Mouse (Mus musculus) neural tube, embryonic 15.5 days (tissue): ENCODE measurements at regions not wholly inside any gene's neighbourhood (a gene's known extent, or its start where the extent isn't known, plus 50 kb on each side); places are given as distances from the start of the nearest gene placed in this dataset.
A peak's percentile ranks its signal among the peaks of the same experiment; 100 is the strongest.

Experiments used
- ATAC-seq: fragments of 200-750 bp; cut with Nextera tagmentation; 2 replicates; pipeline ENCODE4 v1.8.0; 2017; ENCODE audit warnings: mild to moderate bottlenecking, moderate TSS enrichment, moderate library complexity; ENCODE audit not compliant: low FRiP score
- H3K27ac ChIP-seq: fragments of 300-500 bp; sonication (generic); replicated peaks from 2 replicates; pipeline ENCODE4 v1.5.1; 2015; ENCODE audit warnings: mild to moderate bottlenecking, inconsistent platforms
- H3K27me3 ChIP-seq: fragments of 300-500 bp; sonication (generic); replicated peaks from 2 replicates; pipeline ENCODE4 v1.6.1; 2015; ENCODE audit warnings: inconsistent platforms
- H3K36me3 ChIP-seq: fragments of 300-500 bp; sonication (generic); 2 replicates; pipeline ENCODE4 v1.6.1; 2015; ENCODE audit warnings: inconsistent platforms
- H3K4me1 ChIP-seq: fragments of 300-500 bp; sonication (generic); 2 replicates; pipeline ENCODE4 v1.6.1; 2015; ENCODE audit warnings: inconsistent platforms
- H3K4me2 ChIP-seq: fragments of 300-500 bp; sonication (generic); 2 replicates; pipeline ENCODE4 v1.6.1; 2015; ENCODE audit warnings: inconsistent platforms, mild to moderate bottlenecking, moderate library complexity
- H3K4me3 ChIP-seq: fragments of 300-500 bp; sonication (generic); replicated peaks from 2 replicates; pipeline ENCODE4 v1.5.1; 2015; ENCODE audit warnings: mild to moderate bottlenecking, inconsistent platforms
- H3K9ac ChIP-seq: fragments of 300-500 bp; sonication (generic); replicated peaks from 2 replicates; pipeline ENCODE4 v1.6.1; 2015; ENCODE audit warnings: mild to moderate bottlenecking, inconsistent platforms
- H3K9me3 ChIP-seq: fragments of 300-500 bp; sonication (generic); replicated peaks from 2 replicates; pipeline ENCODE4 v1.6.1; 2016; ENCODE audit warnings: inconsistent platforms
- WGBS: fragments of 180-500 bp; shearing (Covaris S2); methylation state at CpG from one replicate; pipeline ENCODE4 v1.1.7; 2015; ENCODE audit warnings: mixed read lengths; 5-methylcytosine and 5-hydroxymethylcytosine counted together

DNA sequence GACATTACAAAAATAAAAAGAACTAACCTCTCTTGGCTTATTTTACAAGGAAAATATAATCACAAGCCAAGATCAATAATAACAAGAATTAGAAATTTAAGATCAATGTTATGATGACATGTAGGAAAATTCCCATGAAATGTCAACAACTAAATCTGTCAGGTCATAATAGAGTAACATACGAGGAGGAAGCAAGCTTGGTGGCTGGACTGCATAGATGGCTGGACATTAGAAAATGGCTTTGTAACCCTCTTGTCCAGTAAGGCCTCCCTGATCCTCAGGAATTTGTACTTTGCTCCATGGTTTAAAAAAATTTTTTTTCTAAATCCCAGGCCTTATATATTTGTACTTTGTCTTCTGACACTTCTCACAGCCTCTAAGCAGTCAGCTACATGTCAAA, 132.7 kb upstream of the Aoah start:
- ATAC-seq, result no peak
- Histone ChIP-seq H3K4me2 (no peak overlapping the region), H3K27me3 (no peaks in the 10 kb centered on the region), H3K36me3 (no peaks in the 10 kb centered on the region), H3K9ac (no peak overlapping the region), H3K9me3 (no peaks in the 10 kb centered on the region), H3K4me1 (no peaks in the 10 kb centered on the region), H3K4me3 (no peak overlapping the region), H3K27ac (no peak overlapping the region)
- 81% methylated on average over 1 of the region's 1 CpGs for WGBS

DNA sequence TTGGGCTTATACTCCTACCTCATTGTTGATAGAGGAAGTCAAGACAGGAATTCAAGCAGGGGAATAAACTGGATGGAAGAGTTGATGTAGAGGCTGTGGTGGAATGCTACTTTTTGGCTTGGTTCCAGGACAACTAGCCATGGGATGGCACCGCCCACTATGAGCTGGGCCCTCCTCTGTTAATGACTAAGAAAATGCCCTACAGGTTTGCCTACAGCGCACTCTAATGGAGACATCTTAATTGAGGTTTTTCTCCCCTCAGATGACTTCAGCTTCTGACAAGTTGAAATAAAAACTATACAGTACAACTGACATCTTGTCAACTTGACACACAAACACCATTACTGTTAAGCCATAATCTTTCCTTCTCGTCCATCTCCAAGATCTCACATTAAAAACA, 115.2 kb upstream of the Aoah start:
- no peak overlapping the region for H3K9ac ChIP-seq
- H3K4me3 ChIP-seq, result no peak overlapping the region
- H3K36me3 ChIP-seq, result no peaks in the 10 kb centered on the region
- H3K27ac ChIP-seq, result no peak overlapping the region
- H3K4me2 ChIP-seq, result no peak overlapping the region
- WGBS, result 81% methylated on average over 3 of the region's 3 CpGs
- no peaks in the 10 kb centered on the region for H3K9me3 ChIP-seq
- H3K27me3 ChIP-seq, result no peaks in the 10 kb centered on the region
- no peaks in the 10 kb centered on the region for H3K4me1 ChIP-seq
- no peak for ATAC-seq

DNA sequence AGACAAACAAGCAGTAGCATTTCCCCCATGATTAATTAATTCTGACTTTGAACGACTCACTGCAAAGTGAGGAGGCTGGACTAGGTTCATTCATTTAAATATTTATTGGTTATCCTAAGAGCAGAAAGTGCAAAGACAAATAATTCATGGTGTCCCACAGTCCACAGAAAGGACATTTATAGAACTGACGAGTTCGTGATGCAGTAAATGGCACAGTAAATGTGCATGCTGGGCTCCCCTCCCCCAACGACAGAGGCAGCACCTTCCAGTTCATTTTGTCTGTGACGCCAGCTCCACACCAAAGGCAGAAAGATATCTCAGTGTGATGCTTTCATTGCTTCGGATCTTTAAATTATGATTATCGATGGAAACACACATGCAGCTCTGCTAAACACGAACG, 107.0 kb upstream of the Aoah start:
- Histone ChIP-seq H3K9ac (no peak overlapping the region), H3K4me2 (peak overlapping the region; percentile 30), H3K4me3 (no peak overlapping the region), H3K4me1 (0 out of 2 replicates have a peak, but pooled peaks cover 4% of the 10 kb centered on the region), H3K27ac (peak overlapping the region; percentile 37; the same call in 1 of the 2 replicates), H3K27me3 (no peaks in the 10 kb centered on the region), H3K9me3 (no peaks in the 10 kb centered on the region), H3K36me3 (no peaks in the 10 kb centered on the region)
- ATAC-seq, result peak; percentile 69; the same call in 1 of the 2 replicates
- 60% methylated on average over 9 of the region's 9 CpGs for WGBS

DNA sequence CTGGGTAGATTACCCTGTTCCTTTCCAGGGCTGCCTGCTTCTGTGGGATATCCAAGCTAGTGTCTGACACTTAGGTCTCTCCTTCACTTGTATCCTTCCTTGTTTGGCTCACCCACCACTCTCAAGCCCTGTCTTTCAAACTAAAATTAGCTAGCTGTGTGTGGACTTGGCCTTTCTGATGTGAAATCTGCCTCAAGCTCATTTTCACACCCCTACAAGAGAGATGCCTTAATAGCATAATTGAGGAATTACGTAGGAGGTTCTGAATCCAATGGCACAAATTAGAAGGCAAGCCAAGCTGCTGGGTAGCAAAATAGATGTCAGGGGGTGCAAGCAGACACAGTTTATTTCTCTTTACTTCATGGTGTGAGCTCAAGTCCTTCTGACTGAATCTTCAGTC, 106.5 kb upstream of the Aoah start:
- no peak for ATAC-seq
- Histone ChIP-seq H3K9ac (no peak overlapping the region), H3K36me3 (no peaks in the 10 kb centered on the region), H3K27ac (peak overlapping the region; percentile 37; the same call in 1 of the 2 replicates), H3K4me3 (no peak overlapping the region), H3K4me1 (0 out of 2 replicates have a peak, but pooled peaks cover 4% of the 10 kb centered on the region), H3K4me2 (peak overlapping the region; percentile 30; the same call in 1 of the 2 replicates), H3K27me3 (no peaks in the 10 kb centered on the region), H3K9me3 (no peaks in the 10 kb centered on the region)
- WGBS, result 77% methylated on average over 1 of the region's 1 CpGs

DNA sequence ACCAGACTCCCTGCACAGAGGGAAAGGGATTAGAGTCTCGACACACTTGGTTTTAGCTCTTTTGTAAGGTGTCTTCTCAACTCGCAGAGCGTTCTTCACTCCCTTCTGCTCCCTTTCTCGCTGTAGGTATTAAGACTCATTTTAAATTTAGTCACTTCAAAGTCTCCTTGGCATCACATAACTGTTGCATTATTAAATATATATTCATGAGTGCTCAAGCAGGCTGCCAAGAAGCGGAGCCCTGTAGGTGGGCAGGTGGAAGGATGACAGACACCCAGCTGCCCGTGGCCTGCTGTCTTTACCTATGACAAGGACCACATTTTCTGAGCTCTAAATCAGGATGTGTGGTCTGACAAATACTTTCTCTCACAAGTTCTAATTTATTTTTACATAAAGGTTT, 82.4 kb upstream of the Aoah start:
- H3K27me3 ChIP-seq, result no peaks in the 10 kb centered on the region
- H3K9me3 ChIP-seq, result no peaks in the 10 kb centered on the region
- ATAC-seq, result no peak
- no peak overlapping the region for H3K9ac ChIP-seq
- WGBS, result 88% methylated on average over 6 of the region's 6 CpGs
- H3K36me3 ChIP-seq, result no peaks in the 10 kb centered on the region
- no peak overlapping the region for H3K27ac ChIP-seq
- no peak overlapping the region for H3K4me2 ChIP-seq
- H3K4me3 ChIP-seq, result no peak overlapping the region
- H3K4me1 ChIP-seq, result no peaks in the 10 kb centered on the region

DNA sequence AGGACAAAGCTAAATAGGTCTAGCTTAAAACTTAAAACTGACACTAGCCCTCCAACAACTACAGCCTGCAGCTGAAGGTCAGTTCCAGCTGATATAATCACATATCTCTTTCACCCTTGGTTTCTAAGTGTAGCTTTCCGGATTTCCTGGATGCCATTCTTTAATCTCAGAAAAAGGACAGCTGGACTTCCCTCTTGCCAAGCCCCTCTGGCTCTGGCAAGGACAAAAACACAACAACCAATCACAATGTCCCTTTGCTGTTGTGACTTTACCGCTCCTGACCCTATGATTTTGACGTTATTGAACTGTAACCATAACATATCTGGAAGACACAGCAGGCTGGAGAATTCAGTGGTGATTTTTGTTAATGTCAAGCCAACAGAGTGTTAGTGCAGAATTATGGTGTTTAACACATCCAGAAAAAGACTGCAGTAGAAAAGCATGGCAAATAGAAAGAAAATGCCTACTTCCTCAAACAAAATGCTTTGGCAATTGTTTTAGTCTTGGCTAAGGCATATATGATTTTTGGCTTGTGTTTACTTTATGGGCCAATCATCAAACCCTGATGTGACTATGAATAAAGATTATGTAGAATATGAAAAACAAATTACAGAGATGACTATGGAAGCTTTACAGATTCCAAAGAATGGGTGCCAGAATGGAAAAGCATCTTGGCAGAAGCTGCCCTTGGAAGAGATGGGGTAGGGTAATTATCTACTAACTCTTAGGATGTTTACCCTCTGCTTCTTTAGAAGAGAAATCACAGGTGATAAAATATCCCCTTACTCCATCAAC, 70.4 kb upstream of the Aoah start:
- no peak overlapping the region for H3K9ac ChIP-seq
- H3K27ac ChIP-seq, result no peak overlapping the region
- H3K4me3 ChIP-seq, result no peak overlapping the region
- no peaks in the 10 kb centered on the region for H3K27me3 ChIP-seq
- WGBS, result 79% methylated on average over 3 of the region's 3 CpGs
- no peaks in the 10 kb centered on the region for H3K4me1 ChIP-seq
- H3K4me2 ChIP-seq, result no peak overlapping the region
- H3K9me3 ChIP-seq, result no peaks in the 10 kb centered on the region
- H3K36me3 ChIP-seq, result no peaks in the 10 kb centered on the region
- ATAC-seq, result no peak

DNA sequence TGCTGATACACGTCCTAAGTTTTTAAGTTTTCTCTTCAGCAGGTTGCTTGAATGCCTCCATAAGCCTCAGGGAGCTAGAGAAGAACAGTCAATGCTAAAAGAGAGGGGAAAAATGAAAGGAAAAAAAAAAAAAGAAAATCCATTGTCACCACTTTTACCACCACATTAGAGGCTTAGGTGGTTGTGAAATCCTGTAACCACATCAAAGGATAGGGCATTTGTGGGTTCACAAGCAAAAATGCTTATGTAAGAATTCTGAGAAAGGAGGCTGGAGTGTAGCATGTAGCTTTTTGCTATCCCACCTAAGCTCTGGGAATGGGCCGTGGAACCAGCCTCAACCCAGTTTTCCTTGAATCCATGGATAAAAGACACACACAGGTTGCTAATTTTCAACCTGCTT, 69.5 kb upstream of the Aoah start:
- Histone ChIP-seq H3K27me3 (no peaks in the 10 kb centered on the region), H3K4me3 (no peak overlapping the region), H3K9me3 (no peaks in the 10 kb centered on the region), H3K4me1 (no peaks in the 10 kb centered on the region), H3K9ac (no peak overlapping the region), H3K4me2 (no peak overlapping the region), H3K36me3 (no peaks in the 10 kb centered on the region), H3K27ac (no peak overlapping the region)
- 88% methylated on average over 2 of the region's 2 CpGs for WGBS
- ATAC-seq, result no peak

DNA sequence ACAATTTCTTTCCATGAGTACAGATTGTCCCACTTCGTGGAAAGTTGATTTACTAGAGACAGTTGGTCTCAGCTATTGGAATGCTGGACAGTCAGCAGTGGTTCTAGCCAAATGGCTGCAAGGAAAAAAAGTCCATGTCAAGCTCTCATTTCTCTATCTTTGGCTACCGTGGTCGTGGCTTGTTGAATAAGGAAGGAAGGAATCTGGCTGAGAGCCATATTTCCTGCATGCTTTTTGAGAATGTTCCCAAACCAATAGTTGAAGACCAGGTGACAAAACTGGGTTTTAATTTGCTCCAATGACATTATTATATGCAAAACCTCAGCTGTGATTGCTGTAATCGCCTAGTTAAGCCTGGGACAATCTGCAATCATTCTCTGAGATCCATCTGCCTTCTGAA, 68.4 kb upstream of the Aoah start:
- H3K36me3 ChIP-seq, result no peaks in the 10 kb centered on the region
- no peaks in the 10 kb centered on the region for H3K27me3 ChIP-seq
- no peak overlapping the region for H3K4me2 ChIP-seq
- H3K4me3 ChIP-seq, result no peak overlapping the region
- no peak overlapping the region for H3K27ac ChIP-seq
- H3K9ac ChIP-seq, result no peak overlapping the region
- 62% methylated on average over 4 of the region's 4 CpGs for WGBS
- no peak for ATAC-seq
- no peaks in the 10 kb centered on the region for H3K4me1 ChIP-seq
- no peaks in the 10 kb centered on the region for H3K9me3 ChIP-seq

DNA sequence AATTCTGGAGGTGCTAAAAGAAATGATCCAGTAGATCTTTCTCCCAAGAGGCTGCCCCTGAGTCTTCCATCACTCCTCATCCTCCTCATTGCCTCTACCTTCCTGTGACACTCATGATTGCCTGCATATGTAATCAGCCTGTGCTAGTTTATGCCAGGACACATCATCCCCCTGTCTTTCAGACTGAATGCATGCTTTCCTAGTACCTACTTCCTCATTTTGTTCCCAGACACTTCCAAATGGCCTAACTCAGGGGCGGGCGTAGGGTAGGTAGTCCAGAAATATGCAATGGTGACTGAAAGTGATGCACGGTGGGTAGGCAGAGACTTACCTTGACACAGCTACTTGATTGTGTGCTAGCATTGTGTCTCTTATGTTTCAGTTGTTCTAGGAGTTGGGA, 65.8 kb upstream of the Aoah start:
- H3K27me3 ChIP-seq, result no peaks in the 10 kb centered on the region
- H3K9ac ChIP-seq, result no peak overlapping the region
- no peak for ATAC-seq
- no peak overlapping the region for H3K4me2 ChIP-seq
- H3K9me3 ChIP-seq, result no peaks in the 10 kb centered on the region
- WGBS, result 96% methylated on average over 3 of the region's 3 CpGs
- no peaks in the 10 kb centered on the region for H3K4me1 ChIP-seq
- no peak overlapping the region for H3K27ac ChIP-seq
- H3K36me3 ChIP-seq, result no peaks in the 10 kb centered on the region
- H3K4me3 ChIP-seq, result no peak overlapping the region

DNA sequence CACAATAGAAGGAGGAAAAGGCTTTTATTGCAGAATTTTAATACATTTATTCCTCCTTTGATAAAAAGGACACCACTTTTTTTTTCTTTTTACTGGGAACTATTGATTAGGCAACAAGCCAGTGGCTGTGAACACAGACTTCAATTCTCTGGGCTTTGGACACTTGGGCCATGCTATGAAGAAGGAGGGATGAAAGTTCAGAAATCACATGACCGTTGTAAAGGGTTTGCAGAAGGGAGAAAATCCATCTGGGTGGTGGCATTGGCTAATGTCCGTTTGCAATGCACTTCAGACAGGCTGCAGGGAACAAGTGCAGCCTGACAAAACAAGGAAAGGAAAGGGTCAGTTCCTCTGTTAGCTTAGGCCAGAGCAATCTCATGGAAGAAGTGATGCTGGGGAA, 60.9 kb upstream of the Aoah start:
- no peaks in the 10 kb centered on the region for H3K36me3 ChIP-seq
- no peaks in the 10 kb centered on the region for H3K4me1 ChIP-seq
- no peak overlapping the region for H3K4me3 ChIP-seq
- WGBS, result 58% methylated on average over 2 of the region's 2 CpGs
- no peak overlapping the region for H3K27ac ChIP-seq
- no peak for ATAC-seq
- H3K4me2 ChIP-seq, result no peak overlapping the region
- H3K9me3 ChIP-seq, result no peaks in the 10 kb centered on the region
- H3K9ac ChIP-seq, result no peak overlapping the region
- H3K27me3 ChIP-seq, result no peaks in the 10 kb centered on the region

DNA sequence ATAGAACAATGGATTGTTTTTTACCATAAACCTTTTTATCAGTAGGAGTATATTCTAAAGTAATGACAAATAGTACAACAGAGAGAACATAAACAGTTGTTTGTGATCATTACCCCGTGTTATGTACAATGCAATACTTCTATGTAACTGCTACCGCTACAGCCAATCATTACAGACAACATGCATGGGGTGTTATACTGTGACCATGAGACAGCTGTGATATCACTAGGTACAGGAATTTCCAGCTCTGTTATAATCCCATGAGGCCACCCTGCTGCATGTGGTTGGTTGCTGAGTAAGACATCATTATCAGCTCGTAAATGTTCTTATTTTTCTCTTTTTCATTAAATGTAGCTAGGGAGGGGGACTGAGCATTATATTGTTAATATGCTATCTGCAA, 59.6 kb upstream of the Aoah start:
- H3K27me3 ChIP-seq, result no peaks in the 10 kb centered on the region
- ATAC-seq, result peak; percentile 35; the same call in 1 of the 2 replicates
- no peak overlapping the region for H3K9ac ChIP-seq
- H3K27ac ChIP-seq, result no peak overlapping the region
- H3K9me3 ChIP-seq, result peaks cover 6% of the 10 kb centered on the region; the same call in 1 of the 2 replicates
- no peak overlapping the region for H3K4me2 ChIP-seq
- H3K36me3 ChIP-seq, result no peaks in the 10 kb centered on the region
- 72% methylated on average over 3 of the region's 3 CpGs for WGBS
- no peaks in the 10 kb centered on the region for H3K4me1 ChIP-seq
- H3K4me3 ChIP-seq, result no peak overlapping the region

DNA sequence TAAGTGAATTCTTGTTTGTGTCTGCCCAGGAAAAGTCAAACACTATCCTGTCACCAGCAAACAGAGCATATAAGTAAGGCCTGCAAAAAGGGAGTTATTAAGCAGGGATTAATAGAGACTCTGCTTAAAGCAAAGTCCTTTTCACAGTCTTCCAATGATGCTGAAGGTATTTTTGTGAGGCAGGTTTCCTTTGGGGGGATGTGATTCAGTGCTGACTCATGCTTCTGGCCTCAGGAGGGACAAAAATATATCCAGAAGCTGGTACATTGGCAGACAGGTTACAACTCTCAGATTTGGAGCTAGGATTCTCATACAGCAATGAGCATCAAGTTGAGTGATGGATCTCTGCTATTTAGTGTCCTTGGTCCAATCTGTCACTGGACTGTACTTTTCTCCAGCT, 57.3 kb upstream of the Aoah start:
- no peaks in the 10 kb centered on the region for H3K4me1 ChIP-seq
- no peak overlapping the region for H3K27ac ChIP-seq
- ATAC-seq, result no peak
- no peak overlapping the region for H3K4me3 ChIP-seq
- H3K27me3 ChIP-seq, result no peaks in the 10 kb centered on the region
- no peaks in the 10 kb centered on the region for H3K36me3 ChIP-seq
- H3K9me3 ChIP-seq, result peaks cover 6% of the 10 kb centered on the region; the same call in 1 of the 2 replicates
- no peak overlapping the region for H3K4me2 ChIP-seq
- no peak overlapping the region for H3K9ac ChIP-seq
